Mouse (Mus musculus) CH12.LX (cell line): ENCODE results near the gene Alcam.

Experiments used
- BHLHE40 ChIP-seq: IDR thresholded peaks from 2 replicates; pipeline ENCODE4 v1.6.1; 2011; ENCODE audit warnings: mild to moderate bottlenecking, low read depth, low read length, improper control_type of control experiment
- CHD1 ChIP-seq: IDR thresholded peaks from 2 replicates; pipeline ENCODE4 v1.6.1; 2012; ENCODE audit warnings: low read depth, low read length, improper control_type of control experiment, inconsistent platforms
- CTCF ChIP-seq, 2 experiments: IDR thresholded peaks in 1 of 2; conservative IDR thresholded peaks in 1 of 2; 2 replicates each; pipeline ENCODE4 v1.5.1; 2011 to 2012; ENCODE audit warnings: low read depth in 2 of 2, low read length in 2 of 2, improper control_type of control experiment in 1 of 2, inconsistent platforms in 1 of 2, mild to moderate bottlenecking in 1 of 2, moderate library complexity in 1 of 2
- POLR2AphosphoS2 ChIP-seq: IDR thresholded peaks from 2 replicates; pipeline ENCODE4 v1.6.1; 2011; ENCODE audit warnings: low read depth, low read length, improper control_type of control experiment

DNA sequence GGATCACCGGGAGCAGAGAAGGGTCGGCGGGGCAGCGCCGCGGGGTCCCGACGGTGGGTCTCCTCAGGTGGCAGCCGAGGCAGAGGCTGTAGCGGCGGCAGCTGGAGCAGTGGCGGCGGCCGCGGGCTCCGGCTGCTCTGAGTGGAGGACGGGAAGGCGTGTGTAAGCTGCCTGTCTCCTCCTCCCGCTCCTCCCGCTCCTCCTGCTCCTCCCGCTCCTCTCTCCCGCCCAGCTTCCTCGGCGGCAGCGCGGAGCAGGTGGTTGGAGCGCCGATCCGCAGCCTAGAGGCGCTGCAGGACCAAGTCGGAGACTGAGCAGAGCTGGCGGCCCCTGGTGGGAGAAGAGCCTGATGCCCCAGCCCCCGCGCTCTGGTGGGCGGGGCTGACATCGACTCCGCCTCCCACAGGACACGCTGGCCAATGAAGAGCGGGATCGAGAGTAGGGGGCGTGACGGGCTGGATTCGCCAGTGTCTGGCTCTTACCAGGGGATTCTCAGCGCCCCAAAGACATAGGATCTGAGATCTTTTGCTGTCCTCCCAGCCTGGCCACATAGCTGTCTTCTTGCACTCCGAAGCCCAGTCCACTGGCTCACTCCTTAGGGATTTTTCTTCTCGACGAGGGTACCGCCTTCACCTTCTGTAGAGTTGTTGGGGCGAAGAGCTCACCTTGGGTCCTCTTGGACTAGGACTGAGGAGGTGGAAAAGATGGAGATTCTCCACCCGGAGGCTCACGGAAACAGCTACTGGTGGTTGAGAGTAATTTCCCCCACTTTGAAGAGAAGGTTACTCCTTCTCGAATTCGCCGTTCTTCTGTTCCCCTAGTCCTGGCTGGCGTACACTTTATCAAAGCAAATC lies 785 bp downstream of the Alcam start:
- TF ChIP-seq CTCF (conservative IDR thresholded peaks at IDR 0.05 in 1 of 2, IDR thresholded peaks at IDR 0.05 in 1 of 2; ENCODE audit: low read depth in 2 of 2, low read length in 2 of 2): peak in 1 of 2 experiments; percentile 100; a peak in 2 of 4 replicates
- 0 out of 2 replicates have a peak, but pooled peaks have one; percentile 42 for TF ChIP-seq POLR2AphosphoS2
- peak; percentile 97; the same call in 1 of the 2 replicates for TF ChIP-seq CHD1
- TF ChIP-seq BHLHE40: peak; percentile 38; the same call in 1 of the 2 replicates
